Mouse (Mus musculus) heart, postnatal 0 days (tissue): ENCODE measurements around the gene S100a5. TPM values are rescaled to one million over a fixed set of nuclear protein-coding genes. Genes with fewer than 3 reads are reported as not detected.

Experiments used
- ATAC-seq: fragments of 200-750 bp; cut with Nextera tagmentation; 2 replicates; pipeline ENCODE4 v1.8.0; 2017; ENCODE audit warnings: low read depth, moderate number of reproducible peaks, moderate library complexity; ENCODE audit not compliant: insufficient read depth
- DNase-seq: peaks from one replicate; pipeline ENCODE4 v3.0.0-alpha.2; 2016; ENCODE audit warnings: low spot score
- H3K27ac ChIP-seq: fragments of 300-500 bp; sonication (generic); 2 replicates; pipeline ENCODE4 v1.5.1; 2014; ENCODE audit warnings: low read depth, mild to moderate bottlenecking
- H3K27me3 ChIP-seq: fragments of 300-500 bp; sonication (generic); 2 replicates; pipeline ENCODE4 v1.6.1; 2014; ENCODE audit warnings: low read length, mixed read lengths; ENCODE audit not compliant: control insufficient read depth, insufficient read depth
- H3K36me3 ChIP-seq: fragments of 300-500 bp; sonication (generic); replicated peaks from 2 replicates; pipeline ENCODE4 v1.6.1; 2014; ENCODE audit warnings: low read length, mixed read lengths; ENCODE audit not compliant: control insufficient read depth, insufficient read depth
- H3K4me1 ChIP-seq: fragments of 300-500 bp; sonication (generic); 2 replicates; pipeline ENCODE4 v1.6.1; 2014; ENCODE audit warnings: antibody characterized with exemption; ENCODE audit not compliant: control insufficient read depth, insufficient read depth
- H3K4me2 ChIP-seq: fragments of 300-500 bp; sonication (generic); 2 replicates; pipeline ENCODE4 v1.6.1; 2014; ENCODE audit warnings: low read depth, mild to moderate bottlenecking, low read length, moderate library complexity
- H3K4me3 ChIP-seq: fragments of 300-500 bp; sonication (generic); 2 replicates; pipeline ENCODE4 v1.5.1; 2014; ENCODE audit warnings: low read depth, low read length
- H3K9ac ChIP-seq: fragments of 300-500 bp; sonication (generic); replicated peaks from 2 replicates; pipeline ENCODE4 v1.6.1; 2014; ENCODE audit warnings: low read depth, low read length, mixed read lengths
- H3K9me3 ChIP-seq: fragments of 300-500 bp; sonication (generic); replicated peaks from 2 replicates; pipeline ENCODE4 v1.6.1; 2016; ENCODE audit warnings: low read length; ENCODE audit not compliant: control insufficient read depth
- CTCF ChIP-seq: IDR thresholded peaks from 2 replicates; pipeline ENCODE4 v1.5.1; 2016; ENCODE audit warnings: antibody characterized with exemption, control low read depth, low read depth
- EP300 ChIP-seq: IDR thresholded peaks from 2 replicates; pipeline ENCODE4 v1.6.1; 2016; ENCODE audit warnings: antibody characterized with exemption, low read depth
- WGBS: fragments of 180-500 bp; shearing (Covaris S2); extraction: QIAGEN DNeasy Blood & Tissue Kit; methylation state at CpG from one replicate; pipeline ENCODE4 v1.1.7; 2014; 5-methylcytosine and 5-hydroxymethylcytosine counted together
- polyA plus RNA-seq: library from polyadenylated mRNA; unstranded; fragments of >200 nt; fragmentation: Nextera tagmentation; extraction: Ambion mirVana; gene quantifications from 2 replicates; pipeline ENCODE4 v1.2.1, GENCODE M21; 2015
- total RNA-seq: library from RNA; depleted of rRNA; stranded (reverse); fragments of >200 nt; gene quantifications from 2 replicates; pipeline ENCODE4 v1.2.3, GENCODE M21; 2014; ENCODE audit warnings: low replicate concordance

S100a5 gene
- total and polyA plus RNA-seq, 2 experiments from 2014 or later: not detected

DNA sequence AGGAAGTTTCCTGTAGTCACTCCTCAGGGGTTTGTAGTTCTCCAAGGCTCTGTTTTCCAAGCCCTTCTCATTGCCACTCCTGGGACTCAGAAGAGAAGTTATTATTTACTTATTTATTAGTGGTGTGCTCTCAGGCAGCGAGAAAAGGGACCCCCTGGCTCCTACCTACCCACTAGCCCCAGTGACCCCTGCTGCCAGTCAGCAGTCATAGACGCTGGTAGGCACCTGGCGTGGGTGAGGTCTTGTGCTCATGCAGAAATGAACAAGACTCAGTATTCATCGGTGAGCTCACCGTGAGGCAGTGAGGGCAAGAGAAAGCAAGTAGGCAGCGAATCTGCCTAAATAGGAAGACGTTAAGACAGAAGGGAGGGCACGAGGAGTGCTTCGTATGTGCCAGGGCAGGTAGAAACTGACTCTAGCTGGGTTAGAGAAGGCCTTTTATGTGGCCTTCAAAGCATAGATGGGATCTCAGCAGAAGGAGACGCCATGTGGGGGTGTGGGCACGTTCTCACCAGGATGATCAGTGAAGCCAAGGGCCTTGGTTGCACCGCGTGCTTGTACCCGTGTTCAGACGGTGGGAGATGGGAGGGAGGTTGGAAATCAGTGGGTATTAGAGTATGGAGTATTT is 22.2 kb upstream of the S100a5 start:
- no peak overlapping the region for H3K9ac ChIP-seq
- H3K27me3 ChIP-seq: no peaks in the 10 kb centered on the region
- H3K9me3 ChIP-seq: no peaks in the 10 kb centered on the region
- no peak overlapping the region for H3K4me2 ChIP-seq
- H3K4me3 ChIP-seq: no peak overlapping the region
- H3K4me1 ChIP-seq: peaks cover 12% of the 10 kb centered on the region; the same call in 1 of the 2 replicates
- no peaks in the 10 kb centered on the region for H3K36me3 ChIP-seq
- no peak for DNase-seq
- ATAC-seq: no peak
- TF ChIP-seq EP300 (no peak), CTCF (no peak)
- peak overlapping the region; percentile 60 for H3K27ac ChIP-seq
- WGBS: 83% methylated on average over 15 of the region's 15 CpGs

DNA sequence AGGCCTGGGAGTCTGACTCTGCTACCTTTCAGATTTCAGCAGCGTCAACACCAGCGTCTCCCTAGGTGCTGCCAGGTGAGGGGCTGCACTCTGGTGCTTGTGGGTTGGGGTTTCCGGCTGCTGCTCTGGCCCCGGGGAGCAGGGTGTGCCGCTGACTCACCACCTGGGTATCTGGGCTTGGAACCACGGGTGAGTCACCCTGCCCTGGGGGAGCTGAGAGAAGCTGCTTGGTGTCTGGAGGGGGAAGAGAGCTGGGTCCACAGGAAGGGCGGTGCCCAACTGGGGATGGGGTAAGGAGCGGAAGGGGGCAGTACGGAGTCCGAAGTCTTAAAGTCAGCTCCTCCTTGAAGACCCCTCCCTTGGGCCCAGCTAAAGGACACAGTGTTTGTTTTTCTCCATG is 21.4 kb upstream of the S100a5 start:
- no peak overlapping the region for H3K9ac ChIP-seq

DNA sequence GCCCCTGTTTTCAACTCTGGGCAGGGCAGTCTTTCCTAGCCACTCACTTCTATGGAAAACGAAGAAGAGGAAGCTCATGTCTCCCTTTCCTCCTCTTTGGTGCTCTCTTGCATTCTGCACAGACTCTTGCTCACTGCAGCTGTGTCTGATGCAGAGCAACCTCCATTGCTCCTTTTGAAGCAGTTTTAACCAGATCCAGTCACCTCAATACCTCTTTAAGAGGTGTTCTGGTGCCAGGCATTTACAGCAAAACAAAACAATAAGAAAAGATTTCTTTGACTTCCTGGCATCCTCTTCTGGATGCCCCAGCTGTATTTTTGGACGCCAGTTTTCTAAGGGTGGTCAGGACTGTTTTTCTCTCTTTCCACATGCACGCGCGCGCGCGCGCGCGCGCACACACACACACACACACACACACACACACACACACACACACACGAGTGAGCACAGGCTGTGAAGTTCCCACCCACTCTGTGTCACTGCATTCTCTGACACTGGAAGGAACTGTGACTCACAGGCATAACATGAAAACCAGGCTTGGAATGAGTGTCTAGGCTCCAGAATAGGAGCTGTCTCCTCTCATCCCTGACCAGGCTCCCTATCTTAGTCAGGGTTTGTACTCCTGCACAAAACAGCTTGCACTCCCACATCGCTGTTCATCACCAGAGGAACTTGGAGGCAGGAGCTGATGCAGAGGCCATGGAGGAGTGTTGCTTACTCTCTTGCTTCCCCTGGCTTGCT is 20.8 kb upstream of the S100a5 start:
- H3K27me3 ChIP-seq: no peaks in the 10 kb centered on the region
- ATAC-seq: peak; percentile 52; the same call in 1 of the 2 replicates
- no peak overlapping the region for H3K4me2 ChIP-seq
- peak overlapping the region; percentile 60 for H3K27ac ChIP-seq
- H3K4me1 ChIP-seq: peaks cover 12% of the 10 kb centered on the region; the same call in 1 of the 2 replicates
- no peaks in the 10 kb centered on the region for H3K9me3 ChIP-seq
- no peaks in the 10 kb centered on the region for H3K36me3 ChIP-seq
- no peak for DNase-seq
- TF ChIP-seq CTCF (no peak), EP300 (no peak)
- no peak overlapping the region for H3K4me3 ChIP-seq
- 77% methylated on average over 14 of the region's 14 CpGs for WGBS
- no peak overlapping the region for H3K9ac ChIP-seq

More for the DNA sequence above, 21.4 kb upstream of the S100a5 start:
- Histone ChIP-seq H3K4me2 (no peak overlapping the region), H3K27me3 (no peaks in the 10 kb centered on the region), H3K27ac (peak overlapping the region; percentile 60), H3K36me3 (no peaks in the 10 kb centered on the region), H3K4me3 (no peak overlapping the region), H3K4me1 (peaks cover 12% of the 10 kb centered on the region; the same call in 1 of the 2 replicates), H3K9me3 (no peaks in the 10 kb centered on the region)
- ATAC-seq (peak; percentile 37; the same call in 1 of the 2 replicates), DNase-seq (peak; percentile 33)
- TF ChIP-seq EP300 (no peak), CTCF (no peak)
- 35% methylated on average over 10 of the region's 10 CpGs for WGBS

DNA sequence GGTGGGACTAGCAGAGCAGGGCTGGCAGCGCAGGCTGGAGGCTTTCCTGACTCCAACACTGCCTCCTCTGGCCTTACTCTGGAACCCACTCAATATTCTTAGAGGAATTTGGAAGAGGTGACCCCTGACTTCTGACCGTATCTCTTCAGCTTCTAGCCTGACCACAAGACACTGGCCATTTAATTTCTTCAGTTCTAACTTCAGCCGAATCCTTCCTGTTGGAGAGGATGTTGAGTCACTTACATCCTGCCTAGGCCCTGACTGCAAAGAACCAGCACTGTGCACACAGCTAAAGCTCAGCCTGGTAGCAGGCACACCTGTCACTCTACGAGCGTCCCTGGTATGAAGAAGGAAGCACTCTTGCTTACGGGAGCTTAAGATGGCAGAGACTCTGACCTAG is 18.9 kb upstream of the S100a5 start:
- Histone ChIP-seq H3K27me3 (no peaks in the 10 kb centered on the region), H3K9me3 (0 out of 2 replicates have a peak, but pooled peaks cover 3% of the 10 kb centered on the region), H3K4me2 (no peak overlapping the region), H3K4me1 (0 out of 2 replicates have a peak, but pooled peaks cover 6% of the 10 kb centered on the region), H3K9ac (no peak overlapping the region), H3K4me3 (no peak overlapping the region), H3K36me3 (no peaks in the 10 kb centered on the region), H3K27ac (no peak overlapping the region)
- 71% methylated on average over 6 of the region's 6 CpGs for WGBS
- TF ChIP-seq EP300: no peak
- TF ChIP-seq CTCF: no peak
- ATAC-seq (no peak), DNase-seq (no peak)

DNA sequence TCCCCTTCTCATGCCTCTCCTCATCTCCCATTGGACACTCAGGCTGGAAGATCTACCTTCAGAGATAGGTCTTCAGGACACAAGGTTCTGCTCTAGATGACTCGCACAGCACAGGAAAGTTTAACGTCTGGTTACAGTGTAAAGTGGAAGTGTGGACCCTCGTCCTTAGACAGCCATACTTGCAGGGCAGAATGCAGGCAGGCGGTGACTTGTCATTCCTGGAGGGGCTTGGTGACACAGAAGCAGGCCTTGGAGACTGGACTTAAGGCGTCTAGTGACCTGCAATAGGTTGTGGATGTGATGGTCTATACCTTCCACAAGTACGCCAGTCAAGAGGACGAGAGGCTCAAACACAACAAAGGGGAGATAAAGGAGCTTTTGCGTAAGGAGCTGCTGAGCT is 18.4 kb upstream of the S100a5 start, which contains the start of gene S100a2:
Gene S100a2, plus strand, starts transcription at position 301 of the 400 bp plus-strand sequence.
- WGBS: 81% methylated on average over 8 of the region's 8 CpGs
- TF ChIP-seq EP300: no peak
- no peak for TF ChIP-seq CTCF

More for the DNA sequence above, 18.4 kb upstream of the S100a5 start, which contains the start of gene S100a2:
- H3K4me2 ChIP-seq: no peak within 1 kb of the TSS
- H3K36me3 ChIP-seq: no peaks in the 10 kb centered on the region
- no peak within 1 kb of the TSS for H3K27ac ChIP-seq
- H3K9ac ChIP-seq: no peak within 1 kb of the TSS
- 0 out of 2 replicates have a peak, but pooled peaks cover 3% of the 10 kb centered on the region for H3K9me3 ChIP-seq
- 0 out of 2 replicates have a peak, but pooled peaks cover 6% of the 10 kb centered on the region for H3K4me1 ChIP-seq
- H3K27me3 ChIP-seq: no peaks in the 10 kb centered on the region
- ATAC-seq (no peak), DNase-seq (no peak)
- no peak within 1 kb of the TSS for H3K4me3 ChIP-seq
